Mouse (Mus musculus) MEL (cell line): ENCODE results near the gene Glce. TPM values are rescaled to one million over a fixed set of nuclear protein-coding genes. Genes with fewer than 3 reads are reported as not detected.

Experiments
- DNase-seq: peaks from one replicate; pipeline ENCODE4 v3.0.0; 2011; ENCODE audit warnings: low read depth, low spot score
- H3K27ac ChIP-seq: 2 replicates; pipeline ENCODE4 v1.5.1; 2012; ENCODE audit warnings: low read depth, mild to moderate bottlenecking, control low read depth, low read length, moderate library complexity; ENCODE audit not compliant: control insufficient read depth
- H3K27me3 ChIP-seq, 2 experiments: fragments of 150-350 bp in 1 of 2; sonication (generic) in 1 of 2; 2 replicates each; pipeline ENCODE4 v1.6.1; 2012; ENCODE audit warnings: low read length in 2 of 2, mild to moderate bottlenecking in 2 of 2, improper control_type of control experiment in 1 of 2, moderate library complexity in 1 of 2; ENCODE audit not compliant: insufficient read depth in 2 of 2, control insufficient read depth in 1 of 2
- H3K36me3 ChIP-seq, 2 experiments: 2 replicates each; pipeline ENCODE4 v1.6.1; 2012 to 2014; ENCODE audit warnings: low read length in 2 of 2, improper control_type of control experiment in 1 of 2, inconsistent platforms in 1 of 2, mild to moderate bottlenecking in 1 of 2; ENCODE audit not compliant: insufficient read depth in 2 of 2, control insufficient read depth in 1 of 2
- H3K4me1 ChIP-seq, 2 experiments: fragments of 150-350 bp in 1 of 2; sonication (generic) in 1 of 2; 2 replicates each; pipeline ENCODE4 v1.6.1; 2012; ENCODE audit warnings: low read length in 2 of 2, improper control_type of control experiment in 1 of 2, mild to moderate bottlenecking in 1 of 2; ENCODE audit not compliant: insufficient read depth in 2 of 2, control insufficient read depth in 1 of 2
- H3K4me3 ChIP-seq, 2 experiments: fragments of 150-350 bp in 1 of 2; sonication (generic) in 1 of 2; 2 replicates each; pipeline ENCODE4 v1.5.1; 2012; ENCODE audit warnings: low read depth in 2 of 2, low read length in 2 of 2, mild to moderate bottlenecking in 2 of 2, moderate library complexity in 2 of 2, control low read depth in 1 of 2, improper control_type of control experiment in 1 of 2; ENCODE audit not compliant: control insufficient read depth in 1 of 2, insufficient read depth in 1 of 2
- H3K79me2 ChIP-seq: 2 replicates; pipeline ENCODE4 v1.6.1; 2012; ENCODE audit warnings: mild to moderate bottlenecking, low read length, moderate library complexity; ENCODE audit not compliant: control insufficient read depth, poor library complexity, insufficient read depth
- H3K9ac ChIP-seq: 2 replicates; pipeline ENCODE4 v1.6.1; 2012; ENCODE audit warnings: low read depth, mild to moderate bottlenecking, control low read depth, low read length, moderate library complexity; ENCODE audit not compliant: control insufficient read depth, poor library complexity, severe bottlenecking
- H3K9me3 ChIP-seq: fragments of 150-350 bp; sonication (generic); replicated peaks from 2 replicates; pipeline ENCODE4 v1.6.1; 2012; ENCODE audit warnings: mild to moderate bottlenecking, low read length, improper control_type of control experiment, moderate library complexity; ENCODE audit not compliant: insufficient read depth
- CTCF ChIP-seq, 3 experiments: IDR thresholded peaks in 2 of 3; conservative IDR thresholded peaks in 1 of 3; 2 replicates each; pipeline ENCODE4 v1.5.1; 2011 to 2012; ENCODE audit warnings: low read length in 3 of 3, low read depth in 2 of 3, mild to moderate bottlenecking in 2 of 3, improper control_type of control experiment in 1 of 3, inconsistent platforms in 1 of 3, mixed read lengths in 1 of 3, moderate library complexity in 1 of 3; ENCODE audit not compliant: control insufficient read depth in 1 of 3, insufficient read depth in 1 of 3, poor library complexity in 1 of 3, severe bottlenecking in 1 of 3
- E2F4 ChIP-seq: IDR thresholded peaks from 2 replicates; pipeline ENCODE4 v1.6.1; 2011; ENCODE audit warnings: low read depth, low read length, improper control_type of control experiment, borderline replicate concordance
- EP300 ChIP-seq, 2 experiments: IDR thresholded peaks; 2 replicates each; pipeline ENCODE4 v1.6.1; 2011; ENCODE audit warnings: improper control_type of control experiment in 2 of 2, low read length in 2 of 2, low read depth in 1 of 2, mild to moderate bottlenecking in 1 of 2
- ETS1 ChIP-seq: IDR thresholded peaks from 2 replicates; pipeline ENCODE4 v1.6.1; 2012; ENCODE audit warnings: low read depth, mild to moderate bottlenecking, inconsistent platforms, low read length, improper control_type of control experiment, moderate library complexity
- GABPA ChIP-seq: IDR thresholded peaks from 2 replicates; pipeline ENCODE4 v1.6.1; 2012; ENCODE audit warnings: low read depth, mild to moderate bottlenecking, inconsistent platforms, low read length, improper control_type of control experiment, moderate library complexity
- GATA1 ChIP-seq: IDR thresholded peaks from 2 replicates; pipeline ENCODE4 v1.6.1; 2011; ENCODE audit warnings: low read depth, low read length, improper control_type of control experiment
- KAT2A ChIP-seq: conservative IDR thresholded peaks from 2 replicates; pipeline ENCODE4 v1.6.1; 2012; ENCODE audit warnings: low read depth, low read length, improper control_type of control experiment, inconsistent platforms
- MAFK ChIP-seq: IDR thresholded peaks from 2 replicates; pipeline ENCODE4 v1.6.1; 2011; ENCODE audit warnings: low read depth, mild to moderate bottlenecking, low read length, improper control_type of control experiment, borderline replicate concordance
- MAX ChIP-seq: IDR thresholded peaks from 2 replicates; pipeline ENCODE4 v1.6.1; 2011; ENCODE audit warnings: low read length, improper control_type of control experiment
- MAZ ChIP-seq: IDR thresholded peaks from 2 replicates; pipeline ENCODE4 v1.6.1; 2012; ENCODE audit warnings: low read depth, mild to moderate bottlenecking, inconsistent platforms, low read length, improper control_type of control experiment
- MEF2A ChIP-seq: IDR thresholded peaks from 2 replicates; pipeline ENCODE4 v1.6.1; 2014; ENCODE audit warnings: low read depth, mild to moderate bottlenecking, inconsistent platforms, low read length, improper control_type of control experiment; ENCODE audit not compliant: poor library complexity, insufficient replicate concordance, severe bottlenecking; ENCODE audit errors: extremely low read depth
- MXI1 ChIP-seq: IDR thresholded peaks from 2 replicates; pipeline ENCODE4 v1.6.1; 2011; ENCODE audit warnings: mild to moderate bottlenecking, low read depth, low read length, improper control_type of control experiment
- MYB ChIP-seq: IDR thresholded peaks from 2 replicates; pipeline ENCODE4 v1.6.1; 2011; ENCODE audit warnings: mild to moderate bottlenecking, low read depth, low read length, improper control_type of control experiment
- NELFE ChIP-seq: IDR thresholded peaks from 2 replicates; pipeline ENCODE4 v1.6.1; 2011; ENCODE audit warnings: low read depth, low read length, improper control_type of control experiment
- POLR2A ChIP-seq, 2 experiments: IDR thresholded peaks; 2 replicates each; pipeline ENCODE4 v1.6.1; 2011 to 2012; ENCODE audit warnings: low read length in 2 of 2, mild to moderate bottlenecking in 2 of 2, control low read depth in 1 of 2, improper control_type of control experiment in 1 of 2, low read depth in 1 of 2, moderate library complexity in 1 of 2; ENCODE audit not compliant: control insufficient read depth in 1 of 2, insufficient read depth in 1 of 2, poor library complexity in 1 of 2
- POLR2AphosphoS5 ChIP-seq: IDR thresholded peaks from 2 replicates; pipeline ENCODE4 v1.6.1; 2012; ENCODE audit warnings: low read depth, borderline replicate concordance, mild to moderate bottlenecking, inconsistent platforms, low read length, moderate library complexity, mixed read lengths
- RCOR1 ChIP-seq: IDR thresholded peaks from 2 replicates; pipeline ENCODE4 v1.6.1; 2012; ENCODE audit warnings: low read depth, mild to moderate bottlenecking, inconsistent platforms, low read length, improper control_type of control experiment
- TCF12 ChIP-seq: IDR thresholded peaks from 2 replicates; pipeline ENCODE4 v1.6.1; 2014; ENCODE audit warnings: low read depth, mild to moderate bottlenecking, inconsistent platforms, low read length, improper control_type of control experiment, moderate library complexity
- USF1 ChIP-seq: IDR thresholded peaks from 2 replicates; pipeline ENCODE4 v1.6.1; 2014; ENCODE audit warnings: low read depth, mild to moderate bottlenecking, inconsistent platforms, low read length, improper control_type of control experiment, moderate library complexity
- ZC3H11A ChIP-seq: IDR thresholded peaks from 2 replicates; pipeline ENCODE4 v1.6.1; 2012; ENCODE audit warnings: low read depth, mild to moderate bottlenecking, inconsistent platforms, low read length, improper control_type of control experiment
- ZNF384 ChIP-seq: IDR thresholded peaks from 2 replicates; pipeline ENCODE4 v1.6.1; 2012; ENCODE audit warnings: low read depth, mild to moderate bottlenecking, inconsistent platforms, low read length, improper control_type of control experiment
- polyA plus RNA-seq, 2 experiments: library from polyadenylated mRNA; stranded (reverse) in 1 of 2; unstranded in 1 of 2; fragments of >175 nt in 1 of 2; fragments of >200 nt in 1 of 2; gene quantifications; 2 replicates each; pipeline versions ENCODE4 v1.2.1 to v1.2.4; 2012; ENCODE audit warnings: low replicate concordance in 2 of 2, low read depth in 1 of 2; ENCODE audit not compliant: insufficient read length in 2 of 2, insufficient read depth in 1 of 2, missing spikeins in 1 of 2
- total RNA-seq: library from RNA; depleted of rRNA; stranded (reverse); fragments of 300-350 nt; gene quantifications from 2 replicates; pipeline ENCODE4 v1.2.3, GENCODE M21; 2012

Gene Glce
- total and polyA plus RNA-seq, 3 experiments = 9.2 to 12.2 TPM; not detected in 1

GRCm38 (mm10) chr9:62155821-62156220, 33.4 kb upstream of the Glce start:
- H3K4me3 ChIP-seq = no peak overlapping the region
- H3K9ac ChIP-seq = no peak overlapping the region
- no peaks in the 10 kb centered on the region for H3K36me3 ChIP-seq
- no peaks in the 10 kb centered on the region; a peak in 1 of 4 replicates for H3K4me1 ChIP-seq
- H3K79me2 ChIP-seq = no peaks in the 10 kb centered on the region
- H3K9me3 ChIP-seq = no peaks in the 10 kb centered on the region
- no peak for DNase-seq
- TF ChIP-seq TCF12 (no peak), EP300 (IDR thresholded peaks at IDR 0.05; ENCODE audit: low read depth in 1 of 2, low read length in 2 of 2) (no peak), MAX (no peak), MAFK (no peak), MYB (no peak), GATA1 (no peak), CTCF (IDR thresholded peaks at IDR 0.05 in 2 of 3, conservative IDR thresholded peaks at IDR 0.05 in 1 of 3; ENCODE audit: control insufficient read depth in 1 of 3, insufficient read depth in 1 of 3, low read depth in 2 of 3, low read length in 3 of 3, poor library complexity in 1 of 3, severe bottlenecking in 1 of 3) (no peak), ZC3H11A (no peak), NELFE (no peak), MXI1 (no peak), MEF2A (no peak), RCOR1 (no peak), ETS1 (no peak), POLR2A (IDR thresholded peaks at IDR 0.05; ENCODE audit: control insufficient read depth in 1 of 2, insufficient read depth in 1 of 2, low read depth in 1 of 2, low read length in 2 of 2, poor library complexity in 1 of 2) (no peak), USF1 (no peak), GABPA (no peak)
- TF ChIP-seq, all 39 proteins: peak for 0
- peaks cover 0 to 5% of the 10 kb centered on the region in 2 experiments; a peak in 1 of 4 replicates for H3K27me3 ChIP-seq
- no peak overlapping the region for H3K27ac ChIP-seq

GRCm38 (mm10) chr9:62155400-62155799, 32.9 kb upstream of the Glce start:
- H3K27me3 ChIP-seq = peaks cover 0 to 5% of the 10 kb centered on the region in 2 experiments; a peak in 1 of 4 replicates
- H3K36me3 ChIP-seq = no peaks in the 10 kb centered on the region
- H3K9ac ChIP-seq = no peak overlapping the region
- no peaks in the 10 kb centered on the region for H3K9me3 ChIP-seq
- H3K4me3 ChIP-seq = no peak overlapping the region
- H3K79me2 ChIP-seq = no peaks in the 10 kb centered on the region
- TF ChIP-seq RCOR1 = no peak
- TF ChIP-seq ZNF384 = no peak
- TF ChIP-seq POLR2AphosphoS5 = no peak
- TF ChIP-seq USF1 = no peak
- TF ChIP-seq KAT2A = no peak
- no peak for TF ChIP-seq MAZ
- TF ChIP-seq ETS1 = no peak
- TF ChIP-seq MXI1 = no peak
- no peak for TF ChIP-seq MAX
- TF ChIP-seq ZC3H11A = no peak
- no peak for TF ChIP-seq EP300 (IDR thresholded peaks at IDR 0.05; ENCODE audit: low read depth in 1 of 2, low read length in 2 of 2)
- no peak for TF ChIP-seq MEF2A
- no peak for TF ChIP-seq E2F4
- no peak overlapping the region for H3K27ac ChIP-seq
- DNase-seq = no peak
- H3K4me1 ChIP-seq = no peaks in the 10 kb centered on the region; a peak in 1 of 4 replicates
